Mouse (Mus musculus): ENCODE measurements around the gene Actb. TPM values are rescaled to one million over a fixed set of nuclear protein-coding genes. Genes with fewer than 3 reads are reported as not detected.
A peak's percentile ranks its signal among the peaks of the same experiment; 100 is the strongest.

Actb gene
- polyA plus RNA-seq, 1 experiment from 2014 or later = 13,965 TPM

DNA sequence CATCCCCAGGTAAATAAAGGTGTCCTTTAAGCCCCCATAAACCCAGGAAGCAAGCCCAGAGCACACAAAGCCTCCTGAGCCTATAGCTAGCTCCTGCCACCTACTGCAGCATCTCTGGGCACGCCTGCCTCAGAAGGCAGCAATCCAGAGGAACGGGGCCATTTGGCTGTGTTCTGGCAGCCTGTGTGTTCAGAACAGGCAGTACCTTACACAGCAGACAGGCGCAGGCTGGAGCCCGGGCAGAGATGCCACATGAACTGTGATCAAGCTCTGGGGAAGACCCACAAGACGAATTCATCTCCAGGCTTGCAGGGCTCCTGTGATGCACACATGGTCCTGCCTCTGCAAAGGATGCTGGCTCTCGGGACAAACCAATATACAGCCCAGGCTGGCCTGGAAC is 26.3 kb downstream of the Actb start:
- ATAC-seq (ENCODE audit: low FRiP score, low read depth) = no peak
- Histone ChIP-seq H3K9ac (no peak overlapping the region), H3K27ac (replicated peaks) (0 out of 2 replicates have a peak overlapping the region, but pooled peaks have one; percentile 26), H3K36me3 (peaks cover 16% of the 10 kb centered on the region), H3K4me1 (replicated peaks) (peaks cover 34% of the 10 kb centered on the region), H3K4me3 (no peak overlapping the region), H3K4me2 (no peak overlapping the region), H3K9me3 (no peaks in the 10 kb centered on the region), H3K27me3 (no peaks in the 10 kb centered on the region)
- 78% methylated on average over 6 of the region's 6 CpGs for WGBS

DNA sequence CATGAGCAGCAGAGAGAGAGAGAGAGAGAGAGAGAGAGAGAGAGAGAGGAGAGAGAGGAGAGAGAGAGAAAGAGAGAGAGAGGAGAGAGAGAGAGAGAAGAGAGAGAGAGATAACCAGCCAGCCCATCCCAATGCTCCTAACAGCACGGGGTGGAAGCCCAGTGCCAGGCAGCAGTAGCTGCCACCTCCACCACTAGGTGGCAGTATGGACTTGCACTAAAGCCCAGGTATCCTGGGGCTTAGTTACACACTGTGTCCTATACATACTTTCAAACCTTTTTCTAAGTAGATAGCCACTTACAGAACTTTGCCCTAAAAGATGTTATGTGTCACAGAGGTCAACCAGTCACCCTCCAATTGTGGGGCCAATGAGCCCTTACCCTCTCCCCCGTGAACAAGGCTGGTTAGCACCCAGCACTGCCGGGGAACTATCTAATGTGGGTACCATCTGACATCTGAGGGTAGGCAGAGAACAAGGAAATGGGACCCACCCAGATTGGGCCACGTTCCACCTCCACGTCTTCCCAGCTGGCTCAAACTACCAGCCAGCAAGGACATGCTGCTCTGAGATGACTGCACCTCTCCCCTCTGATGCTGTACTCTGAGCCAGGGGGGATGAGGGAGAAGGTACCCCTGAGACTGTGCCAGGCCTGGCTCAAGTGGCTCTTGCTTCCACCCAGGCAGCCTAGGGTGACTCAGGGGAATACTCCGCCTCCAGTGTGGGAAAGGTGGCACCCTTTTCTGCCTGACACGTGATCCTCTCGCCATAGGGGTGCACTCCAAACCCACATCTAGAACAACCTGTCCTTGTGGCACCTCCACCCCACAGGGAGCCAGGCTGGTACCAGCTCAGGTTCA is 27.0 kb downstream of the Actb start:
- peak; percentile 58; the same call in 1 of the 2 replicates for ATAC-seq (ENCODE audit: low FRiP score, low read depth)
- no peak overlapping the region for H3K4me3 ChIP-seq
- H3K9me3 ChIP-seq = no peaks in the 10 kb centered on the region
- no peaks in the 10 kb centered on the region for H3K27me3 ChIP-seq
- H3K36me3 ChIP-seq = peaks cover 10% of the 10 kb centered on the region; the same call in 1 of the 2 replicates
- WGBS = 74% methylated on average over 8 of the region's 8 CpGs
- no peak overlapping the region for H3K9ac ChIP-seq
- peaks cover 34% of the 10 kb centered on the region for H3K4me1 ChIP-seq (replicated peaks)
- no peak overlapping the region for H3K4me2 ChIP-seq
- no peak overlapping the region for H3K27ac ChIP-seq (replicated peaks)

DNA sequence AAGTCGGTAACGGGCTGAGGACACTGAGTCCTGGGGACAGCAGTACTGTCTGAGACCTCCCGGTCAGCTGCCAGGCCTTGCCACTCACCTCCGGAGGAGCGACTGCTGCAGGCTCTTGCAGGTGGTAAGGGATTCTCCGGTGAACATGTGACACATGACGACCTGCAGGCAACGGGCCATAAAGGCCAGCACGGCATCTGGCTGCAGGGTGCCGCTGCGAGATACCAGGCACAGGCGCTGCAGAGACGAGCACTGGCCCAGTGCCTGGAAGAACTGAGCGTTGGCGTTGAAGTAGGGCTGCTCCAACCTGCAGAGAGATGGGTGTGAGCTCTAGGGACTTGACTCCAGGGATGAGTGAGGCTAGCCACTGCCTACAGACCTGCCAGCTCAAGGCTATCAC is 28.0 kb downstream of the Actb start:
- ATAC-seq (ENCODE audit: low FRiP score, low read depth) = no peak
- H3K9ac ChIP-seq = no peak overlapping the region
- no peak overlapping the region for H3K27ac ChIP-seq (replicated peaks)
- no peaks in the 10 kb centered on the region for H3K9me3 ChIP-seq
- no peaks in the 10 kb centered on the region for H3K27me3 ChIP-seq
- H3K4me3 ChIP-seq = no peak overlapping the region
- H3K4me1 ChIP-seq (replicated peaks) = peaks cover 34% of the 10 kb centered on the region
- no peak overlapping the region for H3K4me2 ChIP-seq
- WGBS = 79% methylated on average over 15 of the region's 15 CpGs
- peaks cover 9% of the 10 kb centered on the region; the same call in 1 of the 2 replicates for H3K36me3 ChIP-seq

DNA sequence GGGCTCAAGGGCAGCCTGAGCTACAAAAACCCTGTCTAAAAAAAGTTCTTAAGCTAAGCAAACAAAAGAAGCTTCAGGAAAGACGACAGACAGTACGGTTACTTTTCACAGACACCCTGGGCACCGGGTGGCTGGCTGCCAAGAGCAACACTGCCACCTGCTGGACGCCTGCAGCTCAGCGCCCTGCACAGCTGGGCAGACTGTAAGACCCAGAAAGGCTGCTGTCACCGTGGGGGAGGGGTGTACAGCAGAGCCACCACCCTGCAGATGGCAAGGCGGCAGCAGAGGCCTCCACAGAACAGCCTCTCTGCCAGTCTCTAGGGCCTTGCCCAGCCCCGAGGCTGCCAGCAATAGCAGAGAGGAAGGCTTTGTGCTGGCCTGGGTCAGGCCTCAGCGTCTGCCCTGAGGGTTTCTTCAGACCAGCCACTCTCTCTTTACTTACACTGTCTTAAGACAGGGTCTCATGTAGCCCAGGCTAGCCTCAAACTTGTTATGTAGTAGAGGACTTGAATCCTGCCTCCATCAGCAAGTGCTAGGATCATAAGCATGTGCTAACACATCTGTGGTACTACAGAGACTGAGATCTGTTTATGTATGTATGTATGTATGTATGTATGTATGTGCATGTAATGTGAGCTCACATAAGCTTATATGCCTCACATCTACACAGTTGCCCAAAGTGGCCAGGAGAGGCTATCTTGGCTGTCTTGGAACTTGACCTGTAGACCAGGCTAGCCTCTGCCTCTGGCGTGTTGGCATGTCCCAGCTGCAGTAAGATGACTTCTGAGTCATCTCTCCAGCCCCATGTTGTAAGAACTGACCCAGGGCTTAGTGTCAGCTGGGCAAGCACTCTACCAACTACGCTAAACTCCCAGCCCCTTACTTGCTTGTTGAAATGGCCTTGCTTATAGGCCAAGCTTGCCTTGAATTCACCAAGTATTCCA is 28.9 kb downstream of the Actb start:
- H3K9me3 ChIP-seq = no peaks in the 10 kb centered on the region
- peaks cover 7% of the 10 kb centered on the region; the same call in 1 of the 2 replicates for H3K36me3 ChIP-seq
- WGBS = 26% methylated on average over 11 of the region's 11 CpGs
- no peak overlapping the region for H3K4me3 ChIP-seq
- H3K4me1 ChIP-seq (replicated peaks) = peaks cover 34% of the 10 kb centered on the region
- ATAC-seq (ENCODE audit: low FRiP score, low read depth) = peak; percentile 71
- H3K4me2 ChIP-seq = no peak overlapping the region
- peak overlapping the region; percentile 52 for H3K27ac ChIP-seq (replicated peaks)
- H3K9ac ChIP-seq = no peak overlapping the region
- H3K27me3 ChIP-seq = no peaks in the 10 kb centered on the region

DNA sequence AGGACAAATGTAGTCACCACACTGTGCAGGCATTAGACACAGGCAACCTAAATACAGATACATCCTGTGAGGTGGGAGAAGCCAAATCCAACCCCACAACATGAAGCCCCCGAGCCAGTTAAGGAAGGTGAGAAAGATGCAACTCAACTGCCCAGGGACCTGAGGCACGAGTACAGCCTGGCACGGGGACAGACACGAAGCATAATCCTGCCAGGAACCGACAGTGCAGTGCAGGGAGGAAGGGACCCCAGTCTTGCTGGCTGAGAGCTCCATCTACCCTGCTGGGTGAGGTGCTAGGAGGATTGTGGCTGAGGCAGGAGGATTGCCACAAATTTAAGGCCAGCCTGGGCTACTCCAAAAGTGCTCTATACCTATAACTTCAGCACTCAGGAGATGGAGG is 29.7 kb downstream of the Actb start:
- H3K27me3 ChIP-seq = no peaks in the 10 kb centered on the region
- no peak overlapping the region for H3K9ac ChIP-seq
- no peak overlapping the region for H3K4me2 ChIP-seq
- peaks cover 36% of the 10 kb centered on the region for H3K4me1 ChIP-seq (replicated peaks)
- WGBS = 84% methylated on average over 5 of the region's 5 CpGs
- ATAC-seq (ENCODE audit: low FRiP score, low read depth) = no peak
- no peak overlapping the region for H3K4me3 ChIP-seq
- no peaks in the 10 kb centered on the region for H3K9me3 ChIP-seq
- peaks cover 9% of the 10 kb centered on the region; the same call in 1 of the 2 replicates for H3K36me3 ChIP-seq
- no peak overlapping the region for H3K27ac ChIP-seq (replicated peaks)

DNA sequence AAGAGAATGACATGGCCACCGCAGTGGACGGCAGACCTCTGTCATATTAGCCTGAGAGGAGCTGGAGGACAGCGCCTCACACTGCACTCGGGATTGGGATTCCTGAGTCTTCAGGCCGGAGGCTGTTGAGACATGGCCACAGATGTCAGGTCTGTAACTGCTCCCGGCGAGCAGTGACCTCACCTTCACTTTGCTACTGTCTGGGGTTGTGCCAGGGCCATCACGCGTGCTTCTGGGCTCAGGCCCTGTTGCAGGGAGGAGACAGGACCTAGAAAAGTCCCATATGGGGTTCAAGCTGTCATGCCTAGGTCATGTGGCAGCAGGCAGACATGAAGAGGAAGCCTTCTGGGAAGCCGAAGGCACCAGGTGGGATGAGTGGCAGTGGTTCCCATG is 31.0 kb downstream of the Actb start:
- Histone ChIP-seq H3K27ac (replicated peaks) (no peak overlapping the region), H3K9ac (no peak overlapping the region), H3K9me3 (no peaks in the 10 kb centered on the region), H3K4me2 (no peak overlapping the region), H3K4me3 (no peak overlapping the region), H3K4me1 (replicated peaks) (peaks cover 27% of the 10 kb centered on the region), H3K36me3 (peaks cover 10% of the 10 kb centered on the region), H3K27me3 (no peaks in the 10 kb centered on the region)
- no peak for ATAC-seq (ENCODE audit: low FRiP score, low read depth)
- whole genome bisulfite sequencing = 87% methylated on average over 10 of the region's 10 CpGs

DNA sequence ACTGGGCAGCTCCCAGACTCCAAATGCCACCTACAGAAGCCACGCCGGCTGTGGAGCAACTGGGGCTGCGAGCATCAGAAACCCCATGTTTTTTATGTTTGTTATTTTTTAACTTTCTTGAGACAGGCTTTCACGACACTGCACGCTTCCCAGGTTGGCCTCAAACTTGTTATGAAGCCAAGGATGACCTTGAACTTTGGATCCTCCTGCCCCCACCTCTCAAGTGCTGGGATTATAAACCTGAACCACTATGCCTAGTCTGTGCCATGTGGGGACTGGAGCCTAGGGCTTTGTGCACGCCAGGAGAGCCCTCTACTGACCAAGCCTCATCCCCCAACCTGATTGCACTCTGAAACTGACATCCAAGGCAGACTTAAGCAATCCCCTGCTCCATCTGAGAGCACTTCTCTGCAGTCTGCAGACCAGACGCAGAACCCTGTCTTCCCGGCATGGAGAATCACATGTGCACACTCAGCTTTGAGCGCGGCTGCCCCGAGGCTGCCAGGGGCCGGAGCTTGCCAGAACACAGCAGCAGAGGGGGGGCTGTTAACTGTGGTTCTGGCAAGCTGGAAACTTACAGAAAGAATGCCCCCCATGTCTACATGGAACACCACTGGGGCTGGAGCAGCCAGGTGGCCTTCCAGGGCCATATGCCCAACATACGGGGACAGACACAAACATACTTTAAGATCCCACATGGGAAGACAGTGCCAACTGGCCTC is 31.6 kb downstream of the Actb start:
- Histone ChIP-seq H3K9ac (no peak overlapping the region), H3K4me1 (replicated peaks) (peaks cover 21% of the 10 kb centered on the region), H3K36me3 (peaks cover 10% of the 10 kb centered on the region), H3K27me3 (no peaks in the 10 kb centered on the region), H3K4me3 (no peak overlapping the region), H3K27ac (replicated peaks) (no peak overlapping the region), H3K4me2 (no peak overlapping the region), H3K9me3 (no peaks in the 10 kb centered on the region)
- no peak for ATAC-seq (ENCODE audit: low FRiP score, low read depth)
- WGBS = 77% methylated on average over 13 of the region's 13 CpGs

DNA sequence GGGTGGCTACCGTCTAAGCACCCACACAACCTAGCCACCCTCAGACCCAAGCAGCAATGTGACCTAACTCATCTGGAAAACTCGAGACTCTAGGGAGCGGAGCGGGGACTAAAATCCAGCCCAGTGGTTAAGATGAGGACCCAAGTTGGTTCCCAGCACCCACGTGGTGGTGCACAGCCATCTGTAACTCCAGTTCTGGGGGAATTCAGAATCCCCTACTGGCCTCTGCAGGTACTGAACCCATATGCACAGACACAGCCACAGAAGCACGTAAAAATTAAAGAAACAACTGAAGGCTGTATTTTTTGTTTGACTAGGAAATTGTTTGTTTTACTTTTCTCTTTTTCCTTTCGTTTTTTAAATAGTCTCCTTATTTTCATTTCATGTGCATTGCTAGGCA is 32.8 kb downstream of the Actb start:
- Histone ChIP-seq H3K27ac (replicated peaks) (no peak overlapping the region), H3K4me1 (replicated peaks) (peaks cover 23% of the 10 kb centered on the region), H3K9ac (no peak overlapping the region), H3K4me3 (no peak overlapping the region), H3K27me3 (no peaks in the 10 kb centered on the region), H3K9me3 (no peaks in the 10 kb centered on the region), H3K36me3 (peaks cover 10% of the 10 kb centered on the region), H3K4me2 (no peak overlapping the region)
- no peak for ATAC-seq (ENCODE audit: low FRiP score, low read depth)
- WGBS = 93% methylated on average over 7 of the region's 7 CpGs

DNA sequence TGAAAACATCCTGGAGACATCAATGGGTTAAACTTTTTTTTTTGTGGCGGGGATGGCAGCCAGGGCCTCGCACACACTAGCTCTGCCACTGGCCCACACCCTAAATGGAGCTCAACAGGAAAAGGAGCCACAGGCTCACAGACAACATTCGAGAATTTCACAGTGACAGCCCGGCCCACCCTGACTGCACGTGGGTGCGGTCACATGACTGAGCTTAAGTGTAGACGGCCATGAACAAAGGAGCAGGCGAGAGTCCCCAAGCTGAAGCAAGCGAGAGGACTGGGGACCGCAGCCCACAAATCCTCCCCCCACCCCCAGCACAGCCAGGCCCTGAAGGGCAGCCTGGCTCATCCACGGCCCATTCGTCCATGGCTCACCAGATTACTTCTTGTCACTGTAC is 34.8 kb downstream of the Actb start:
- no peaks in the 10 kb centered on the region for H3K9me3 ChIP-seq
- peaks cover 8% of the 10 kb centered on the region for H3K36me3 ChIP-seq
- no peaks in the 10 kb centered on the region for H3K27me3 ChIP-seq
- no peak overlapping the region for H3K27ac ChIP-seq (replicated peaks)
- 57% methylated on average over 12 of the region's 12 CpGs for WGBS
- H3K9ac ChIP-seq = no peak overlapping the region
- peaks cover 18% of the 10 kb centered on the region for H3K4me1 ChIP-seq (replicated peaks)
- H3K4me3 ChIP-seq = no peak overlapping the region
- H3K4me2 ChIP-seq = no peak overlapping the region
- ATAC-seq (ENCODE audit: low FRiP score, low read depth) = no peak

DNA sequence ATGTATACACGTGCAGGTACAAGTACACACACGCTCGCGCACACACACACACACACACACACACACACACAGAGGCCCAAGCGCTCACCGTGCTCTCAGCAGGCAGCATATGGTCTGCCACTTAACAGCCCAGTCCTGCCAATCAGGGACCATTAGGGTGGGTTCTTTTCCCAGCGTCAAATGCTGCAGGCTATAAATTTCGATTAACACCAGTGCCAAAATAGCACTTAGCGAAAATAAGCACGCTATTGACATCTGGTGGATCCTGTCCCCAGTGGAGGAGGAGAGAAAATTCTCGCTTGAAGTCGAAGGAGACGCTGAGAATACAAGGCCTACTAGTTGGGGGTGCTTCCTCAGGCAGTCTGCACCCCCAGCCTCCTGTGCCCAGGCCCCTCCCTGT is 37.1 kb downstream of the Actb start:
- Histone ChIP-seq H3K9me3 (no peaks in the 10 kb centered on the region), H3K36me3 (peaks cover 4% of the 10 kb centered on the region; the same call in 1 of the 2 replicates), H3K9ac (0 out of 2 replicates have a peak overlapping the region, but pooled peaks have one; percentile 1), H3K4me3 (no peak overlapping the region), H3K27ac (replicated peaks) (peak overlapping the region; percentile 56), H3K27me3 (no peaks in the 10 kb centered on the region), H3K4me1 (replicated peaks) (peaks cover 14% of the 10 kb centered on the region), H3K4me2 (no peak overlapping the region)
- ATAC-seq (ENCODE audit: low FRiP score, low read depth) = peak; percentile 69
- 43% methylated on average over 13 of the region's 13 CpGs for WGBS

DNA sequence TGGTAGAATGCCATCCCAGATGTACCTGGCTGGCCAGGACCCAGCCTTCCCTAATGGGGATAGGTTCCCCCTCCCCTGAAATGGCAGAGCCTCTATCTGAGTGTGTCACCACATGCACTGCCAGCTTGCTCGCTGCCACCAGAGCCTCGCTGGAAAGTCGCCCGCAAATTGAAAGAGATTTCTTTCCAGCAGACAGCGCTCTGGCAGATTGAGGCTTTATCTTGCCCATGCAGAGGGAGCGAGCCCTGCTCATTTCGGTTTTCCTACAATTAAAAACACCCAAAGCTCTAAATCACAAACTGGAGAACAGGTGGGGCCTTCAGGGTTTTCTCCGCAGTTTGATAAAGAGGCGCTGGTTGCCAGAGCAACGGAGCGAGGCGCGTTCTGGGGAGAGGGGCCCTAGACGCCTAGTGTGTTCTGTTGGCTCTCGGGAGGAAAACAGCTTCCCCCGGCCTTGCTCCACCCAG is 48.8 kb downstream of the Actb start:
- ATAC-seq (ENCODE audit: low FRiP score, low read depth) = peak; percentile 76
- WGBS = 21% methylated on average over 16 of the region's 16 CpGs
- H3K27ac ChIP-seq (replicated peaks) = peak overlapping the region; percentile 78
- H3K4me2 ChIP-seq = peak overlapping the region; percentile 23; the same call in 1 of the 2 replicates
- H3K9me3 ChIP-seq = no peaks in the 10 kb centered on the region
- H3K9ac ChIP-seq = no peak overlapping the region
- no peak overlapping the region for H3K4me3 ChIP-seq
- no peaks in the 10 kb centered on the region for H3K27me3 ChIP-seq
- peaks cover 7% of the 10 kb centered on the region for H3K4me1 ChIP-seq (replicated peaks)
- no peaks in the 10 kb centered on the region for H3K36me3 ChIP-seq
